Mouse (Mus musculus) midbrain, embryonic 12.5 days (tissue): Measurements from ENCODE around the gene Clec9a. TPM values are rescaled to one million over a fixed set of nuclear protein-coding genes. Genes with fewer than 3 reads are reported as not detected.

ENCODE experiments used
- ATAC-seq: fragments of 200-750 bp; cut with Nextera tagmentation; 2 replicates; pipeline ENCODE4 v1.8.0; 2017; ENCODE audit warnings: low read depth, moderate TSS enrichment, moderate library complexity; ENCODE audit not compliant: low FRiP score
- H3K27ac ChIP-seq: fragments of 300-500 bp; sonication (generic); replicated peaks from 2 replicates; pipeline ENCODE4 v1.5.1; 2016; ENCODE audit warnings: mild to moderate bottlenecking
- H3K27me3 ChIP-seq: fragments of 300-500 bp; sonication (generic); 2 replicates; pipeline ENCODE4 v1.6.1; 2016; ENCODE audit warnings: mild to moderate bottlenecking
- H3K36me3 ChIP-seq: fragments of 300-500 bp; sonication (generic); 2 replicates; pipeline ENCODE4 v1.6.1; 2016
- H3K4me1 ChIP-seq: fragments of 300-500 bp; sonication (generic); 2 replicates; pipeline ENCODE4 v1.6.1; 2016
- H3K4me2 ChIP-seq: fragments of 300-500 bp; sonication (generic); replicated peaks from 2 replicates; pipeline ENCODE4 v1.6.1; 2016; ENCODE audit warnings: mild to moderate bottlenecking, moderate library complexity
- H3K4me3 ChIP-seq: fragments of 300-500 bp; sonication (generic); 2 replicates; pipeline ENCODE4 v1.5.1; 2016; ENCODE audit warnings: mild to moderate bottlenecking
- H3K9ac ChIP-seq: fragments of 300-500 bp; sonication (generic); replicated peaks from 2 replicates; pipeline ENCODE4 v1.6.1; 2016; ENCODE audit warnings: mild to moderate bottlenecking, moderate library complexity
- H3K9me3 ChIP-seq: fragments of 300-500 bp; sonication (generic); 2 replicates; pipeline ENCODE4 v1.6.1; 2016; ENCODE audit warnings: mild to moderate bottlenecking
- WGBS: fragments of 180-500 bp; shearing (Covaris S2); methylation state at CpG from one replicate; pipeline ENCODE4 v1.1.7; 2016; 5-methylcytosine and 5-hydroxymethylcytosine counted together
- polyA plus RNA-seq: library from polyadenylated mRNA; unstranded; fragments of >200 nt; fragmentation: Nextera tagmentation; extraction: Ambion mirVana; gene quantifications from 2 replicates; pipeline ENCODE4 v1.2.1, GENCODE M21; 2016

The Clec9a gene
- 0.17 and 0.22 TPM in 2 replicates for polyA plus RNA-seq

- no peaks in the 10 kb centered on the region for H3K27me3 ChIP-seq
- H3K27ac ChIP-seq, result no peak within 1 kb of the TSS
- H3K9ac ChIP-seq, result no peak within 1 kb of the TSS
- H3K9me3 ChIP-seq, result no peaks in the 10 kb centered on the region
- H3K4me2 ChIP-seq, result no peak within 1 kb of the TSS
- no peak within 1 kb of the TSS for H3K4me3 ChIP-seq
- no peaks in the 10 kb centered on the region for H3K4me1 ChIP-seq
- 89% methylated on average over 2 of the region's 2 CpGs for WGBS
- no peak for ATAC-seq
- no peaks in the 10 kb centered on the region for H3K36me3 ChIP-seq
Measured at GRCm38 (mm10) chr6:129408562-129408961, at the start of gene Clec9a. Gene Clec9a (plus strand): TSS chr6:129408862.

DNA sequence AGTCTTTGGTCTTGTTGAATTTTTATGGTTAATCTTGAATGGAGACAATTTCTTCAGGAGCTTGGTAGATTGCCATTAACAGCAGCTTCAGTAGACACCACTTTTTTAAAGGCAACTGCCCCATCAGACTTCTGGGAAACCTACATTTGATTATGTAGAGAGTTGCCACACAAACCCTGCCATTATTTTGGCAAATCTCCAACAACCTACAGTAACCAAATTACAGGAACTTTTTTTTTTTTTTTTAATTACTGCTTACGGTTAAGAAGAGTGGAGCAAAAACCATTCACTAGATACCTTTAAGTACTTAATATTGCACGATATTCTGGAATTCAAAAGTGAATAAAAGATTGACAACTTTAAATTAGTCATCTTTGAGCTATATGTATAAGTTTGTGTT, 49.1 kb upstream of the Clec9a start:
- no peaks in the 10 kb centered on the region for H3K27me3 ChIP-seq
- no peak overlapping the region for H3K9ac ChIP-seq
- H3K4me3 ChIP-seq, result no peak overlapping the region
- no peaks in the 10 kb centered on the region for H3K9me3 ChIP-seq
- no peak overlapping the region for H3K4me2 ChIP-seq
- no peaks in the 10 kb centered on the region for H3K36me3 ChIP-seq
- ATAC-seq, result no peak
- H3K27ac ChIP-seq, result no peak overlapping the region
- 92% methylated on average over 2 of the region's 2 CpGs for WGBS
- H3K4me1 ChIP-seq, result no peaks in the 10 kb centered on the region

DNA sequence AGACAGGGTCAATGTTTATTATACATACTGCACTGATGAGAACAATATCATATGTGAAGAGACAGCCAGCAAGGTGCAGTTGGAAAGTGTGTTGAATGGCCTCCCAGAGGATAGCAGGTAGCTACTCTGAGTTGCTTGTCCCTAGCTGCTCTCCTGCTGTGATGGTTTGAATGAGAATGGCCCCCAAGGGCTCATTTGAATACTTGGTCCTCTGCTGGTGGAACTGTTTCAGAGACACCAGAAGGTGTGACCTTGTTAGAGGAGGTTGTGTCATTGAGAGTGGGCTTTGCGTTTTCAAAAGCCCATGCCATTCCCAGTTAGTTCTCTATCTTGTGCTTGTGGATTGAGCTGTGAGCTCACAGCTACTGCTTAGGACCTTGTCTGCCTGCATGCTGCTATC, 44.7 kb upstream of the Clec9a start:
- ATAC-seq, result no peak
- Histone ChIP-seq H3K4me3 (no peak overlapping the region), H3K9me3 (no peaks in the 10 kb centered on the region), H3K27ac (no peak overlapping the region), H3K36me3 (no peaks in the 10 kb centered on the region), H3K27me3 (no peaks in the 10 kb centered on the region), H3K4me2 (no peak overlapping the region), H3K9ac (no peak overlapping the region), H3K4me1 (no peaks in the 10 kb centered on the region)
- WGBS, result 7% methylated on average over 1 of the region's 1 CpGs

DNA sequence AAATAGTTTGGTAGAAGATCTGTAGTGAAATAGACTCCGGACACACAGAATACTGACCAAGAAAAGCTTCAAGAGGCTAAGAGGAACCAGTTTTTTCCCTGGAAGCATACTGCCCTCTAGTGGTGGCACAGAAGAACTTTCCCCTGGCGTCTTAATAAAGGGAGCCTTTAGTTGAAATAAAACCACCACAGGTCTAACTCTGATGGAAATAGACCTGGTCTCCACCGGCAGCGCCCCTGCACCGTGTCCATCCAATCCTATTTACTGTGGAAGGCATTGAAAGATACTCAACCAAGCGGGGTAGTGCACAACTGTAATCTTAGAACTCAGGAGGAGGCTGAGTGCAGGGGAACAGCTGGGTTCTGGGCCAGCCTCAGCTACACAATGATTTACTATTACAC, 42.7 kb upstream of the Clec9a start:
- WGBS, result 21% methylated on average over 6 of the region's 6 CpGs
- no peak overlapping the region for H3K4me2 ChIP-seq
- ATAC-seq, result peak; percentile 71
- H3K4me3 ChIP-seq, result no peak overlapping the region
- H3K27ac ChIP-seq, result no peak overlapping the region
- H3K4me1 ChIP-seq, result no peaks in the 10 kb centered on the region
- H3K9ac ChIP-seq, result no peak overlapping the region
- no peaks in the 10 kb centered on the region for H3K36me3 ChIP-seq
- no peaks in the 10 kb centered on the region for H3K27me3 ChIP-seq
- H3K9me3 ChIP-seq, result no peaks in the 10 kb centered on the region

DNA sequence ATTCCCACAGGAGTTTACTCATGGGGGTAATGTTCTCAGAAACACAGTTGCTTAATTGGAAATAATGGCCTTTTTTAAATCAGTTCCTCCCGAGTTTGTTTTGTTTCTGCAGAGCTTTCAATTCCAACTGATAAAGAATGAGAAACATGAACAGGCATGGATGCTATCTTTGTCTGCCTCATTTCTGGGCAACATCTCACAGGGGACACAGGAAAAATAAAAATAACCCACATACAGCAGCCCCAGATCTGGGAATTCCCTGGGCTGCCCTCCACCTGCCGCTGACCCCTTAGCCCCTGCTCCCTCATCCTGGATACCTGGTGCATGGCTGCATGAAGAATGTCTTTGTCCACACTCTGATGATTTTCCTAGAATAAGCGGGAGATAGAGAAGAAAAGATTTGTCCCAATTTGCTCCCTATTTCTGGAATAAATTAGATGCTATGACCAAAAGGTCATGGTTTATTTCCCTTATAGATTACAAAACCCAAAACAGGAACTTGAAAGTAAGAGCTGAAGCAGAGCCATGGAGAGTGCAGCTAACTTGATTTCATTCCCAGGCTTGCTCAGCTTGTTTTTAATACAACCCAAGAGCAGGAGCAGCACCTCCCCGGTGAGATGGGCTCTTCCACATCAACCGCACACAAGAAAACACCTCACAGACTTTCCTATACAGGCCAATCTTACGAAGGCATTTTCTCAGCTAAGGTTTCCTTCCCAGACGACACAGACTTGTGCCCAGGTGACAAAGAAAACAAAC, 39.1 kb upstream of the Clec9a start:
- H3K27me3 ChIP-seq, result no peaks in the 10 kb centered on the region
- H3K36me3 ChIP-seq, result no peaks in the 10 kb centered on the region
- no peak overlapping the region for H3K4me3 ChIP-seq
- H3K4me1 ChIP-seq, result no peaks in the 10 kb centered on the region
- ATAC-seq, result no peak
- WGBS, result 75% methylated on average over 7 of the region's 7 CpGs
- no peak overlapping the region for H3K4me2 ChIP-seq
- no peaks in the 10 kb centered on the region for H3K9me3 ChIP-seq
- no peak overlapping the region for H3K9ac ChIP-seq
- no peak overlapping the region for H3K27ac ChIP-seq

- no peak overlapping the region for H3K4me2 ChIP-seq
- ATAC-seq, result no peak
- H3K9me3 ChIP-seq, result peaks cover 3% of the 10 kb centered on the region; the same call in 1 of the 2 replicates
- H3K27me3 ChIP-seq, result no peaks in the 10 kb centered on the region
- no peak overlapping the region for H3K27ac ChIP-seq
- no peaks in the 10 kb centered on the region for H3K4me1 ChIP-seq
- 84% methylated on average over 2 of the region's 2 CpGs for WGBS
- H3K4me3 ChIP-seq, result no peak overlapping the region
- H3K36me3 ChIP-seq, result no peaks in the 10 kb centered on the region
- H3K9ac ChIP-seq, result no peak overlapping the region
Measured at GRCm38 (mm10) chr6:129374937-129375471, 33.7 kb upstream of the Clec9a start.

GRCm38 (mm10) chr6:129380454-129380853, 28.2 kb upstream of the Clec9a start:
- no peak overlapping the region for H3K4me2 ChIP-seq
- no peaks in the 10 kb centered on the region for H3K27me3 ChIP-seq
- no peak for ATAC-seq
- H3K9me3 ChIP-seq, result peaks cover 3% of the 10 kb centered on the region; the same call in 1 of the 2 replicates
- H3K4me1 ChIP-seq, result no peaks in the 10 kb centered on the region
- no peak overlapping the region for H3K9ac ChIP-seq
- H3K27ac ChIP-seq, result no peak overlapping the region
- H3K36me3 ChIP-seq, result no peaks in the 10 kb centered on the region
- H3K4me3 ChIP-seq, result no peak overlapping the region
- 70% methylated on average over 4 of the region's 4 CpGs for WGBS

GRCm38 (mm10) chr6:129381736-129382135, 26.9 kb upstream of the Clec9a start:
- Histone ChIP-seq H3K4me3 (no peak overlapping the region), H3K27ac (no peak overlapping the region), H3K9me3 (no peaks in the 10 kb centered on the region), H3K27me3 (no peaks in the 10 kb centered on the region), H3K36me3 (no peaks in the 10 kb centered on the region), H3K4me1 (no peaks in the 10 kb centered on the region), H3K9ac (no peak overlapping the region), H3K4me2 (no peak overlapping the region)
- WGBS, result 79% methylated on average over 1 of the region's 1 CpGs
- no peak for ATAC-seq

DNA sequence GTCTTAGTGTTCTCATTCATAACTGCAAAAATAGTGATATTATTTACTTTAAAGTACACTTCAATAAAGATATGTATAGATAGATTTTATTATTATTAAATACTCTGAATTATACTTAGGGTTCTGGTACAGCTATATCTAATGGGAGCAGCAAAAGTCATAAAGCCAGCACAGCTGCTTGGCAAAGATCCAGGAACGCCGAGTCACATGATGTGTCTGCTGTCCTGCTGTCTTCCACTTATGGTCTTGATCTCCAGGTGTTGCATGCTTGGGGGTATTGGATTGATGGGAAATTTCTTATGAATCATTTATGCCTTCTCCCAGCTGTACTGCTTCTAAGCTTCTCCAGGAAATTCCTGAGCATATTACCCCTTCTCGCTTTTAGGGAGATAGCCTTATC, 25.2 kb upstream of the Clec9a start:
- Histone ChIP-seq H3K4me2 (no peak overlapping the region), H3K9ac (no peak overlapping the region), H3K27ac (no peak overlapping the region), H3K4me1 (no peaks in the 10 kb centered on the region), H3K9me3 (no peaks in the 10 kb centered on the region), H3K4me3 (no peak overlapping the region), H3K27me3 (no peaks in the 10 kb centered on the region), H3K36me3 (no peaks in the 10 kb centered on the region)
- WGBS, result 87% methylated on average over 3 of the region's 3 CpGs
- ATAC-seq, result no peak

DNA sequence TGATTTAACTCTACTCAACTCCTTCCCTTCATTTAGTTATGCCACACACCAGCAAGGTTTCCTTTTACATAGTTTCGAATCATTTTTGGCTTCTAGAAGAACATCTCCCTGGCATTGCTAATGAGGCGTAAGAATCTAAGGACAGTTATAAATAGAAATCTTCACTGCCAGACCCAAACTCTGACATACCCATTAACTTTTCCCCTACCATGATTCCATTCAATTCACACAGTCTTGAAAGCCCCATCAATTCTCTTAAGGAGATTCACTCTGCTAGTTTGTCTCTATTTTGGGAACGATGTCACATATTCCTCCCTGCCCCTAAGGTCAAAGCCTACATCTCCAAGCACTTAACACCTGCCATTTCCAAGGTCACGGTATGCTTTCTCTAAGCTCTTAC, 23.7 kb upstream of the Clec9a start:
- 80% methylated on average over 4 of the region's 4 CpGs for WGBS
- Histone ChIP-seq H3K27me3 (no peaks in the 10 kb centered on the region), H3K4me2 (no peak overlapping the region), H3K36me3 (no peaks in the 10 kb centered on the region), H3K4me3 (no peak overlapping the region), H3K27ac (no peak overlapping the region), H3K9ac (no peak overlapping the region), H3K4me1 (no peaks in the 10 kb centered on the region), H3K9me3 (no peaks in the 10 kb centered on the region)
- no peak for ATAC-seq

GRCm38 (mm10) chr6:129385774-129386173, 22.9 kb upstream of the Clec9a start, which contains the start of gene Clec12b:
Gene Clec12b (minus strand): TSS chr6:129385874.
- no peaks in the 10 kb centered on the region for H3K27me3 ChIP-seq
- no peaks in the 10 kb centered on the region for H3K36me3 ChIP-seq
- no peak within 1 kb of the TSS for H3K4me3 ChIP-seq
- no peak within 1 kb of the TSS for H3K9ac ChIP-seq
- 83% methylated on average over 2 of the region's 2 CpGs for WGBS
- H3K4me1 ChIP-seq, result no peaks in the 10 kb centered on the region
- H3K27ac ChIP-seq, result no peak within 1 kb of the TSS
- H3K4me2 ChIP-seq, result no peak within 1 kb of the TSS
- no peak for ATAC-seq
- no peaks in the 10 kb centered on the region for H3K9me3 ChIP-seq

- H3K4me2 ChIP-seq, result no peak overlapping the region
- H3K9me3 ChIP-seq, result no peaks in the 10 kb centered on the region
- H3K27ac ChIP-seq, result no peak overlapping the region
- no peak overlapping the region for H3K4me3 ChIP-seq
- WGBS, result 41% methylated on average over 2 of the region's 2 CpGs
- H3K4me1 ChIP-seq, result no peaks in the 10 kb centered on the region
- ATAC-seq, result 0 out of 2 replicates have a peak, but pooled peaks have one; percentile 47
- no peak overlapping the region for H3K9ac ChIP-seq
- H3K36me3 ChIP-seq, result no peaks in the 10 kb centered on the region
- no peaks in the 10 kb centered on the region for H3K27me3 ChIP-seq
Measured at GRCm38 (mm10) chr6:129393087-129393720, 15.5 kb upstream of the Clec9a start.
